Mouse (Mus musculus): ENCODE data around the gene Dennd2a. TPM values are rescaled to one million over a fixed set of nuclear protein-coding genes. Genes with fewer than 3 reads are reported as not detected.
A peak's percentile ranks its signal among the peaks of the same experiment; 100 is the strongest.

The Dennd2a gene
- total RNA-seq, 1 experiment, result 22.1 TPM

- in situ Hi-C loops (cut with MboI; ENCODE audit: low sequenced_read_pairs in 2 of 2, unreplicated experiment in 2 of 2), result loop anchor here in 1 of 2 experiments (10.0 kb wide), 1 partner anchor 210 kb away; no protein-coding TSS in a partner anchor
- TF ChIP-seq MAFK (IDR thresholded peaks at IDR 0.05; ENCODE audit: insufficient read depth, low read depth, low read length), result no peak
- TF ChIP-seq ZC3H11A (IDR thresholded peaks at IDR 0.05; ENCODE audit: borderline replicate concordance, low read depth, low read length), result no peak
- TF ChIP-seq ZNF384 (IDR thresholded peaks at IDR 0.05; ENCODE audit: low read depth, low read length), result no peak
- TF ChIP-seq HCFC1 (IDR thresholded peaks at IDR 0.05; ENCODE audit: borderline replicate concordance, insufficient read depth, low read length), result no peak
- no peak for TF ChIP-seq CHD2 (IDR thresholded peaks at IDR 0.05; ENCODE audit: low read depth, low read length)
- Histone ChIP-seq H3K27ac (ENCODE audit: insufficient read depth, low read depth, low read length, poor library complexity, severe bottlenecking) (no peak overlapping the region), H3K9ac (ENCODE audit: insufficient read depth, low read depth, low read length, poor library complexity, severe bottlenecking) (no peak overlapping the region), H3K4me3 (ENCODE audit: insufficient read depth in 1 of 2, low read depth in 1 of 2, low read length in 2 of 2, poor library complexity in 1 of 2, severe bottlenecking in 1 of 2) (peak overlapping the region in 1 of 2 experiments; percentile 85; a peak in 3 of 4 replicates), H3K4me1 (ENCODE audit: control insufficient read depth in 2 of 2, insufficient read depth in 2 of 2, low read length in 2 of 2, poor library complexity in 1 of 2) (peaks cover 3 to 5% of the 10 kb centered on the region in 2 experiments; a peak in 1 of 4 replicates), H3K36me3 (ENCODE audit: control insufficient read depth, insufficient read depth, low read length, poor library complexity, severe bottlenecking) (no peaks in the 10 kb centered on the region), H3K9me3 (ENCODE audit: control insufficient read depth, insufficient read depth, low read depth, low read length) (no peaks in the 10 kb centered on the region)
- no peak for DNase-seq (ENCODE audit: low read depth, low spot score)
These were observed 17.3 kb upstream of the Dennd2a start for GRCm38 (mm10) chr6:39574951-39575350.

- Histone ChIP-seq H3K9me3 (ENCODE audit: control insufficient read depth, insufficient read depth, low read depth, low read length) (no peaks in the 10 kb centered on the region), H3K27ac (ENCODE audit: insufficient read depth, low read depth, low read length, poor library complexity, severe bottlenecking) (no peak overlapping the region), H3K9ac (ENCODE audit: insufficient read depth, low read depth, low read length, poor library complexity, severe bottlenecking) (peak overlapping the region; percentile 70; the same call in 1 of the 2 replicates), H3K4me3 (ENCODE audit: insufficient read depth in 1 of 2, low read depth in 1 of 2, low read length in 2 of 2, poor library complexity in 1 of 2, severe bottlenecking in 1 of 2) (peak overlapping the region; percentile 78 to 85), H3K36me3 (ENCODE audit: control insufficient read depth, insufficient read depth, low read length, poor library complexity, severe bottlenecking) (no peaks in the 10 kb centered on the region), H3K4me1 (ENCODE audit: control insufficient read depth in 2 of 2, insufficient read depth in 2 of 2, low read length in 2 of 2, poor library complexity in 1 of 2) (peaks cover 3 to 5% of the 10 kb centered on the region in 2 experiments; a peak in 1 of 4 replicates)
- TF ChIP-seq ZC3H11A (IDR thresholded peaks at IDR 0.05; ENCODE audit: borderline replicate concordance, low read depth, low read length) (no peak), ZNF384 (IDR thresholded peaks at IDR 0.05; ENCODE audit: low read depth, low read length) (no peak), CHD2 (IDR thresholded peaks at IDR 0.05; ENCODE audit: low read depth, low read length) (no peak), MAFK (IDR thresholded peaks at IDR 0.05; ENCODE audit: insufficient read depth, low read depth, low read length) (no peak), HCFC1 (IDR thresholded peaks at IDR 0.05; ENCODE audit: borderline replicate concordance, insufficient read depth, low read length) (no peak)
- DNase-seq (ENCODE audit: low read depth, low spot score), result no peak
- in situ Hi-C loops (cut with MboI; ENCODE audit: low sequenced_read_pairs in 2 of 2, unreplicated experiment in 2 of 2), result loop anchor here in 1 of 2 experiments (10.0 kb wide), 1 partner anchor 210 kb away; no protein-coding TSS in a partner anchor
These were observed 16.8 kb upstream of the Dennd2a start for GRCm38 (mm10) chr6:39574555-39574869.

GRCm38 (mm10) chr6:39573791-39574554 is 16.3 kb upstream of the Dennd2a start, which contains the start of gene Adck2:
TSS of gene Adck2 (plus strand) at chr6:39573873.
- Histone ChIP-seq H3K36me3 (ENCODE audit: control insufficient read depth, insufficient read depth, low read length, poor library complexity, severe bottlenecking) (no peaks in the 10 kb centered on the region), H3K9me3 (ENCODE audit: control insufficient read depth, insufficient read depth, low read depth, low read length) (no peaks in the 10 kb centered on the region), H3K4me3 (ENCODE audit: insufficient read depth in 1 of 2, low read depth in 1 of 2, low read length in 2 of 2, poor library complexity in 1 of 2, severe bottlenecking in 1 of 2) (peak within 1 kb of the TSS; percentile 78 to 85), H3K4me1 (ENCODE audit: control insufficient read depth in 2 of 2, insufficient read depth in 2 of 2, low read length in 2 of 2, poor library complexity in 1 of 2) (peaks cover 3 to 5% of the 10 kb centered on the region in 2 experiments; a peak in 1 of 4 replicates), H3K9ac (ENCODE audit: insufficient read depth, low read depth, low read length, poor library complexity, severe bottlenecking) (peak within 1 kb of the TSS; percentile 70), H3K27ac (ENCODE audit: insufficient read depth, low read depth, low read length, poor library complexity, severe bottlenecking) (no peak within 1 kb of the TSS)
- no peak for DNase-seq (ENCODE audit: low read depth, low spot score)
- TF ChIP-seq ZC3H11A (IDR thresholded peaks at IDR 0.05; ENCODE audit: borderline replicate concordance, low read depth, low read length), result no peak
- in situ Hi-C loops (cut with MboI; ENCODE audit: low sequenced_read_pairs in 2 of 2, unreplicated experiment in 2 of 2), result loop anchor here in 1 of 2 experiments (10.0 kb wide), 1 partner anchor 211 kb away; no protein-coding TSS in a partner anchor

- in situ Hi-C loops (cut with MboI; ENCODE audit: low sequenced_read_pairs in 2 of 2, unreplicated experiment in 2 of 2), result loop anchor here in 1 of 2 experiments (10.0 kb wide), 1 partner anchor 214 kb away; no protein-coding TSS in a partner anchor
- Histone ChIP-seq H3K4me1 (ENCODE audit: control insufficient read depth in 2 of 2, insufficient read depth in 2 of 2, low read length in 2 of 2, poor library complexity in 1 of 2) (peaks cover 3 to 5% of the 10 kb centered on the region in 2 experiments; a peak in 1 of 4 replicates), H3K4me3 (ENCODE audit: insufficient read depth in 1 of 2, low read depth in 1 of 2, low read length in 2 of 2, poor library complexity in 1 of 2, severe bottlenecking in 1 of 2) (no peak overlapping the region), H3K9ac (ENCODE audit: insufficient read depth, low read depth, low read length, poor library complexity, severe bottlenecking) (no peak overlapping the region), H3K27ac (ENCODE audit: insufficient read depth, low read depth, low read length, poor library complexity, severe bottlenecking) (no peak overlapping the region), H3K9me3 (ENCODE audit: control insufficient read depth, insufficient read depth, low read depth, low read length) (no peaks in the 10 kb centered on the region), H3K36me3 (ENCODE audit: control insufficient read depth, insufficient read depth, low read length, poor library complexity, severe bottlenecking) (no peaks in the 10 kb centered on the region)
- TF ChIP-seq ZNF384 (IDR thresholded peaks at IDR 0.05; ENCODE audit: low read depth, low read length) (no peak), ZC3H11A (IDR thresholded peaks at IDR 0.05; ENCODE audit: borderline replicate concordance, low read depth, low read length) (no peak), HCFC1 (IDR thresholded peaks at IDR 0.05; ENCODE audit: borderline replicate concordance, insufficient read depth, low read length) (no peak), CHD2 (IDR thresholded peaks at IDR 0.05; ENCODE audit: low read depth, low read length) (no peak), MAFK (IDR thresholded peaks at IDR 0.05; ENCODE audit: insufficient read depth, low read depth, low read length) (no peak)
- no peak for DNase-seq (ENCODE audit: low read depth, low spot score)
These were observed 12.8 kb upstream of the Dennd2a start for GRCm38 (mm10) chr6:39570426-39570825.
